Mouse (Mus musculus) heart, adult 2 months (tissue): Measurements from ENCODE around the gene Ccdc141. TPM values are rescaled to one million over a fixed set of nuclear protein-coding genes. Genes with fewer than 3 reads are reported as not detected.

Experiments used
- DNase-seq, 2 experiments: peaks; one replicate each; pipeline ENCODE4 v3.0.0; 2021
- H3K27ac ChIP-seq: fragments of 200-600 bp; 2 replicates; pipeline ENCODE4 v1.8.1; 2022
- H3K27me3 ChIP-seq: fragments of 200-500 bp; 2 replicates; pipeline ENCODE4 v1.6.1; 2012; ENCODE audit warnings: mild to moderate bottlenecking, low read length, inconsistent platforms, mixed read lengths; ENCODE audit not compliant: control insufficient read depth, insufficient read depth
- H3K36me3 ChIP-seq: fragments of 200-500 bp; 2 replicates; pipeline ENCODE4 v1.6.1; 2012; ENCODE audit warnings: low read length, inconsistent platforms; ENCODE audit not compliant: control insufficient read depth, insufficient read depth
- H3K4me1 ChIP-seq: fragments of 200-500 bp; 2 replicates; pipeline ENCODE4 v1.6.1; 2011; ENCODE audit warnings: low read length; ENCODE audit not compliant: control insufficient read depth, insufficient read depth
- H3K4me3 ChIP-seq: fragments of 200-600 bp; 2 replicates; pipeline ENCODE4 v1.8.1; 2022
- H3K79me2 ChIP-seq: fragments of 200-500 bp; replicated peaks from 2 replicates; pipeline ENCODE4 v1.6.1; 2012; ENCODE audit warnings: mild to moderate bottlenecking, inconsistent platforms, low read length, moderate library complexity, mixed read lengths; ENCODE audit not compliant: control insufficient read depth, insufficient read depth
- H3K9ac ChIP-seq: fragments of 200-500 bp; 2 replicates; pipeline ENCODE4 v1.6.1; 2012; ENCODE audit warnings: low read depth, mild to moderate bottlenecking, control low read depth, inconsistent platforms, low read length, mixed read lengths
- CTCF ChIP-seq: fragments of 200-600 bp; IDR thresholded peaks from 2 replicates; pipeline ENCODE4 v1.8.1; 2022; ENCODE audit warnings: antibody characterized with exemption, mild to moderate bottlenecking, moderate library complexity
- EP300 ChIP-seq: fragments of 200-500 bp; IDR thresholded peaks from 2 replicates; pipeline ENCODE4 v1.6.1; 2011; ENCODE audit warnings: low read depth, low read length, control low read depth; ENCODE audit not compliant: insufficient read depth
- POLR2A ChIP-seq: fragments of 200-500 bp; IDR thresholded peaks from 2 replicates; pipeline ENCODE4 v1.6.1; 2011; ENCODE audit warnings: mild to moderate bottlenecking, low read depth, low read length, control low read depth; ENCODE audit not compliant: insufficient read depth
- WGBS: fragments of 180-500 bp; shearing (Covaris S2); methylation state at CpG from one replicate; pipeline ENCODE4 v1.1.7; 2018; 5-methylcytosine and 5-hydroxymethylcytosine counted together
- intact Hi-C: fragments of 180-260 bp; cut with DNase I; formaldehyde crosslinking; loops from one replicate; pipeline ENCODE4 v1.15.1; 2025
- polyA plus RNA-seq: library from polyadenylated mRNA; depleted of rRNA; stranded (reverse); fragments of >200 nt; gene quantifications from 2 replicates; pipeline ENCODE4 v1.2.3, GENCODE M21; 2012
- total RNA-seq, 2 experiments: library from RNA; stranded (reverse); gene quantifications; 2 replicates each; pipeline ENCODE4 v1.2.3; 2021

Gene Ccdc141
- total and polyA plus RNA-seq, 3 experiments = 35.6 to 189 (median 182) TPM

DNA sequence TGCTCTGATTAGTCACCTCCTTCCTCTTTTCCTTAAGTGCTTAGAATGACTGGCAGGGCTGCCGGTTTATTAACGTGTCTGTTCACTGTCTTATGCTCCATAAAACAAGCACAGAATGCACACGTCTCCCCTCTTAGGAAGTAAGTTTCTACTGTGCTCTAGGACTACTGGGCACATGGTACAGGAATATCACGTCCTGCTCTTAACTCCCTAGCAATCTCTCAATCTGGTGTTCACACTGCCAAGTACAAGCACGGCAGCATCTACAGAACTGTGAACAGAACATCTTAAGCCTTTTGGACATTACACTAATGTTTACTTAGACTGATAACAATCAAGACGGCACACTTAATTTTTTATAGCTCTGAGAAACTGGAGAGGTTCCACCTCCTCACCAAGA lies 52.3 kb downstream of the Ccdc141 start:
- TF ChIP-seq POLR2A = no peak
- no peak for TF ChIP-seq EP300
- no peak for DNase-seq
- Histone ChIP-seq H3K36me3 (peaks cover 6% of the 10 kb centered on the region; the same call in 1 of the 2 replicates), H3K79me2 (no peaks in the 10 kb centered on the region), H3K4me3 (no peak overlapping the region), H3K9ac (no peak overlapping the region), H3K4me1 (peaks cover 3% of the 10 kb centered on the region), H3K27me3 (no peaks in the 10 kb centered on the region), H3K27ac (no peak overlapping the region)
- 32% methylated on average over 6 of the region's 6 CpGs for WGBS
- intact Hi-C loops = loop anchor here (5.0 kb wide), 1 partner anchor 44 kb away; no protein-coding TSS in a partner anchor

DNA sequence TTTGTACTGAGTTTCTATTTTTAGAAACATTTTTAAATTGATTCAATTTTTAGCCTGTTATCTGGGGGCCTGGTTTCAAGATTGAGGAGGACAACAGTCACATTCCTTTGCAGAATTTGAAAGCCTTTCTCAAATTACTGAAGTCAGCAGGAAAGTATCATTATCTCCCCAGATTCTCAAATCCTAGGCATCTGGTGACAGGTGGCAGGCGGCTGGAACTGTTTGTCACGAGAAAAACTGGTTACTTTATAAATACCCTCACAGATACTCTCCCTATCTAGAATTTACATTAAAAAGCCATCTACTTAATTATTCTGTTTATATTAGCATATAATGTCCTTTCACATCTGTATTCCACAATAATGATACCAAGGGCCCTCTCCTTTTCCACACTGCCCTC lies 56.1 kb downstream of the Ccdc141 start:
- no peaks in the 10 kb centered on the region for H3K27me3 ChIP-seq
- DNase-seq = no peak
- peak overlapping the region; percentile 73 for H3K27ac ChIP-seq
- 57% methylated on average over 2 of the region's 2 CpGs for WGBS
- H3K79me2 ChIP-seq = no peaks in the 10 kb centered on the region
- intact Hi-C loops = no loop called here
- peaks cover 5% of the 10 kb centered on the region for H3K4me1 ChIP-seq
- no peak overlapping the region for H3K4me3 ChIP-seq
- peaks cover 16% of the 10 kb centered on the region for H3K36me3 ChIP-seq
- TF ChIP-seq POLR2A (no peak), EP300 (no peak), CTCF (no peak)
- no peak overlapping the region for H3K9ac ChIP-seq

DNA sequence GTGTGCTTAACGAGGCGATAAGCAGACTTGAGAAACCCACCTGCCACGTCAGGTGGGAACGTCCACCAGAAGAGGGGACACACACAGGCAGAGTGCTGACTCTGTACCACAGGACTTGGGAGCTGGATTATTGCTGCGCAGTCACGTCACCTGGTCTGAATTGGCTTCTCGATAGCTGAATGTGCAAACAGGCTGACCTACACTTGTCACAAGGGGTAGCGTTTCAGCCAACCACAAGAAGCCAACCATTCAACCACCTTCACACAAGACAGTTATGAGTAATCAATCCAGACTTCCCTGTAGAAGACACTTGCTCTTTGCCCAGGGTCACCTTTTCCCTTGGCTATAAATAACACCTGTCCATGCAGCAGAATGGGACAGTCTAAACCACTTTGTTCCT lies 56.6 kb downstream of the Ccdc141 start:
- WGBS = 66% methylated on average over 8 of the region's 8 CpGs
- peaks cover 18% of the 10 kb centered on the region for H3K36me3 ChIP-seq
- intact Hi-C loops = no loop called here
- H3K79me2 ChIP-seq = no peaks in the 10 kb centered on the region
- H3K9ac ChIP-seq = no peak overlapping the region; the same call in 1 of the 2 replicates
- TF ChIP-seq POLR2A (no peak), EP300 (0 out of 2 replicates have a peak, but pooled peaks have one; percentile 12), CTCF (no peak)
- H3K27ac ChIP-seq = peak overlapping the region; percentile 73
- peak in 1 of 2 experiments; percentile 41 for DNase-seq
- peaks cover 5% of the 10 kb centered on the region for H3K4me1 ChIP-seq
- H3K27me3 ChIP-seq = no peaks in the 10 kb centered on the region
- no peak overlapping the region for H3K4me3 ChIP-seq

DNA sequence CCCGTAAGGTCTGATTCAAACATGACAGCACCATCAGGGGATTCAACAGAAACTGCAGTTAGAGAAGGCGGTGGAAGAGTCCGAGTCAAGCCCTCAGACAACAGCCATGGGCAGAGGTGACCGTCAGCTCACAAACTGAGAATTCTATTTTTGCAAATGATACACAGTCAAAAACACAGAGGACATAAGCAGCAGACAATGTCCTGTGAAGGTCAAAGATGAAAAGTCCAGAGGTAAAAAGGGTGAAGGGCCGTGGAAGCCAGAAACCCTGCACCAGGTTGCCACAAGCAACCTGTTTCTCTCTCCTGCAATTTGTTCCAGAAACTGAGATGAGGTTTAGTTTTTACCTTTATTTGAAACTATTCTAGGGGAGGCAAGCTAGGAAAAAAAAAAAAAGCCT lies 57.4 kb downstream of the Ccdc141 start:
- Histone ChIP-seq H3K4me1 (peaks cover 5% of the 10 kb centered on the region), H3K79me2 (no peaks in the 10 kb centered on the region), H3K27me3 (no peaks in the 10 kb centered on the region), H3K27ac (peak overlapping the region; percentile 73), H3K9ac (no peak overlapping the region), H3K36me3 (peaks cover 18% of the 10 kb centered on the region), H3K4me3 (no peak overlapping the region)
- no peak for DNase-seq
- intact Hi-C loops = no loop called here
- TF ChIP-seq POLR2A (no peak), CTCF (no peak), EP300 (no peak)
- 70% methylated on average over 5 of the region's 5 CpGs for WGBS

DNA sequence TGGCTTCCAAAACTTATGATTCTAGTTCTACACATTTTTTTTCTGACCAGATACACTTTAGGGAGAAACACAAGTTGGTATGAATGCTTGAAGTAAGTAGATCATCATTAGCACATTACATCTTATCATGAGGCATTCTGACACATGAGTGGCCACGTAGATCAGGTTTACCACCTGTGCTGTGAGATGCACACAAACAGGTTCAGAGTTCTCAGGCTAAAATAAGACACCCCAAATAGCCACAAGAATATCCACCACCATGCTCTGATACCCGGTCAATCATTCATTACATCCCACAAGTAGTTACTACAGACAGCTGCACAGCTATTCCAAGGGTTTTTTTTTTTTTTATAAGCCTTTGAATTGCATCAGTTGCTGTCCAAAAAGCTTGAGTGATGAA lies 59.3 kb downstream of the Ccdc141 start:
- Histone ChIP-seq H3K79me2 (no peaks in the 10 kb centered on the region), H3K9ac (no peak overlapping the region), H3K36me3 (peaks cover 21% of the 10 kb centered on the region), H3K4me3 (no peak overlapping the region), H3K27ac (no peak overlapping the region), H3K27me3 (no peaks in the 10 kb centered on the region), H3K4me1 (peaks cover 5% of the 10 kb centered on the region)
- no peak for DNase-seq
- intact Hi-C loops = no loop called here
- 92% methylated on average over 2 of the region's 2 CpGs for WGBS
- no peak for TF ChIP-seq CTCF
- TF ChIP-seq EP300 = no peak
- TF ChIP-seq POLR2A = no peak

DNA sequence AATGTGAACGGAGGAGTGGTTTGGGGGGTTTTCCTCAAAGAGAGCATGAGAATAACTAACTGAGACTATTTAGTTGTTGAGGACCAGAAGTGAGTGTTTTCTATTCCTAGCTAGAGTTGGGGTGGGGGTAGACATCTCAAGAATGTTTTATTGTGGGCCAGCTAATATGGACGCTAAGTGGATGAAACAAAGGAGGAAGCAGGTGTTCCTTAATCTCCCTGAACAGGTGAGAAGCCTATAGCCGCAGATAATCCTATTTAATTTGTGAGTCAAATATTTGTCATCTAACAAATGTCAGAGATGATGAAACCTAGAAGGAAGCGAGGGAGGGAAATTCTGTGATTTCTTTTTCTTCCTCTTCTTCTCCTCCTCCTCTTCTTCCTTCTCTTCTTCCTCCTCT lies 60.1 kb downstream of the Ccdc141 start:
- intact Hi-C loops = no loop called here
- Histone ChIP-seq H3K36me3 (peaks cover 27% of the 10 kb centered on the region), H3K4me3 (no peak overlapping the region), H3K4me1 (peaks cover 5% of the 10 kb centered on the region), H3K9ac (no peak overlapping the region), H3K27ac (no peak overlapping the region), H3K27me3 (no peaks in the 10 kb centered on the region), H3K79me2 (no peaks in the 10 kb centered on the region)
- no peak for DNase-seq
- 84% methylated on average over 4 of the region's 4 CpGs for WGBS
- TF ChIP-seq POLR2A (no peak), EP300 (no peak), CTCF (no peak)
